Mouse (Mus musculus) cerebellum, adult 2 months (tissue): Measurements from ENCODE around the gene Nrap. TPM values are rescaled to one million over a fixed set of nuclear protein-coding genes. Genes with fewer than 3 reads are reported as not detected.

Experiments
- DNase-seq, 2 experiments: peaks; one replicate each; pipeline ENCODE4 v3.0.0; 2021
- H3K27ac ChIP-seq: fragments of 200-500 bp; 2 replicates; pipeline ENCODE4 v1.5.1; 2012; ENCODE audit warnings: low read length, control low read depth, inconsistent platforms; ENCODE audit not compliant: insufficient read depth
- H3K27me3 ChIP-seq: fragments of 200-500 bp; 2 replicates; pipeline ENCODE4 v1.6.1; 2012; ENCODE audit warnings: inconsistent platforms, mild to moderate bottlenecking, low read length, moderate library complexity; ENCODE audit not compliant: control insufficient read depth, insufficient read depth
- H3K4me1 ChIP-seq: fragments of 200-500 bp; 2 replicates; pipeline ENCODE4 v1.6.1; 2011; ENCODE audit warnings: low read length; ENCODE audit not compliant: control insufficient read depth, insufficient read depth
- H3K4me3 ChIP-seq: fragments of 200-500 bp; replicated peaks from 2 replicates; pipeline ENCODE3; 2011; ENCODE audit warnings: mild to moderate bottlenecking, low read depth, low read length, control low read depth; ENCODE audit not compliant: insufficient read depth
- CTCF ChIP-seq: fragments of 200-500 bp; IDR thresholded peaks from 2 replicates; pipeline ENCODE4 v1.5.1; 2011; ENCODE audit warnings: low read depth, mild to moderate bottlenecking, control low read depth, low read length, moderate library complexity, borderline replicate concordance; ENCODE audit not compliant: insufficient read depth
- POLR2A ChIP-seq: fragments of 200-500 bp; IDR thresholded peaks from 2 replicates; pipeline ENCODE4 v1.6.1; 2011; ENCODE audit warnings: low read length, control low read depth, borderline replicate concordance; ENCODE audit not compliant: insufficient read depth
- WGBS: fragments of 180-500 bp; shearing (Covaris S2); methylation state at CpG from one replicate; pipeline ENCODE4 v1.1.7; 2018; 5-methylcytosine and 5-hydroxymethylcytosine counted together
- polyA plus RNA-seq: library from polyadenylated mRNA; depleted of rRNA; stranded (reverse); fragments of >200 nt; gene quantifications from 2 replicates; pipeline ENCODE4 v1.2.3, GENCODE M21; 2012

Gene Nrap
- polyA plus RNA-seq, 1 experiment, result 0.74 TPM

DNA sequence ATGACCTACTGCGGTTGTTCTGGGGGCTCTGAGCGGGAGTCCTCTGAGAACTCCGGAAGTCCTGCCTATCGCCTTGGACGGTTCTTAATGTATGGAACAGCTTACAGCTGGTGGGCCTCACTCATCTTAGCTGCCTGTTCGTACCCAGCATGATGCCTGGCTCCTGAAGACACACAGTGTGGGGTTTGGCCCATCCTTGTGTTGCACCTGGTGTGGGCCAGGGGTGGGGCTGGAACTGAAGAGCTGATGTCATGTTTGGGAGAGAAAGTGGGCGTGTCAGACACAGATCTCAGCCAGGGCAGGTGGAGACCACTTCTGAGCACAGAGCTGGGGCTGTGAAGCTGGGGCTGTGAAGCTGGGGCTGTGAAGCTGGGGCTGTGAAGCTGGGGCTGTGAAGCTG lies 9.5 kb downstream of the Nrap start:
- Histone ChIP-seq H3K27me3 (no peaks in the 10 kb centered on the region), H3K27ac (no peak overlapping the region), H3K4me3 (no peak overlapping the region), H3K4me1 (no peaks in the 10 kb centered on the region)
- 66% methylated on average over 7 of the region's 7 CpGs for WGBS
- no peak for DNase-seq
- TF ChIP-seq CTCF (no peak), POLR2A (no peak)

DNA sequence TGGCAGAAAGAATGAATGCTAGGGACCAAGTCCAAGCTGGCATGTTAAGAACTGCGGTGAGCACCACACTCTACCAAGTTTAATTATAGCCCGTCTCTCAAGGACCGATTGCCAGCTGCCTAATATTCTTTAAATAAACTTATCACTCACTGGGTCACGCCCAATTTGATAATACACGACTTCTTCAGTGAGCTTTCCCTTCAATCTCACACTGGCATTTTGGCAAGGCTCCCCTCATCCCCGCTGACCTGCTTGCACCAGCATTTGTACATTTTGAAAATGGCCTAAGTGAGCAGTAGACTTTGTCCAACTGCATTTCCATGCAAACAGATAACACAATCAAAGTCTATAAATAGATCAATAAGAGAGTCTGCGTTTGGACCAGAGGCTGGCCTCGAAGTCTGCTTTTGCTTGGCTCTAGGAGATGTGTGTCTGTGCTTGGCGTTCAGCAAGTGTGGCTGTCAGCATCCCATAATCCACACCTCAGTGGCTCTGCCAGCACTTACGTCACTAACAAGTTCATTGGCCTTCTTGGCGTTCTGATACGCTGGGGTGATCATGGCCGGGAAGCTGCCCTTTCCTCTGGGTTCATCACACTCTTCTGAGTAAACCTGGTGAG lies 11.2 kb downstream of the Nrap start:
- no peak overlapping the region for H3K4me3 ChIP-seq
- DNase-seq, result no peak
- 19% methylated on average over 13 of the region's 13 CpGs for WGBS

DNA sequence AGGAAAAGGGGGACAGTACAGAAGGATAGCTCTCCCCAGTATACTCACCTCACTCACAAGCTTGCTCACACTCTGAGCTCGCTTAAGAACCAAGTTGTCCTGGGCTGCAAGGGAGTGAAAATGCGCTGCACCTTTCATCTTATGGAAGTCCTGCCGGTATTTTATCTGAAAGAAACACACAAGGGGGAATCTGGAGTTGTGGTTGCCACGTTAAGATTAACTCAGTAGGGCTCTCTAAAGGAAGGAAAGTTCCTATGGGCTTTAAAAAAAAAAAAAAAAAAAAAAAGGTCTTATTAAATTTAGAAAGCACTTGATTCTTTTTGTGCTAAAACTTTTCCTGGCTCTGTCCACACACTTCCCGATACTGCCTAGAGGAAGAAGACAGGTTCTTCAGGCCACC lies 11.8 kb downstream of the Nrap start:
- H3K27ac ChIP-seq, result no peak overlapping the region
- H3K4me1 ChIP-seq, result no peaks in the 10 kb centered on the region
- no peaks in the 10 kb centered on the region for H3K27me3 ChIP-seq
- TF ChIP-seq CTCF (no peak), POLR2A (no peak)
- H3K4me3 ChIP-seq, result no peak overlapping the region
- no peak for DNase-seq
- WGBS, result 88% methylated on average over 5 of the region's 5 CpGs

More for the DNA sequence above, 11.2 kb downstream of the Nrap start:
- no peaks in the 10 kb centered on the region for H3K4me1 ChIP-seq
- TF ChIP-seq CTCF (no peak), POLR2A (no peak)
- no peaks in the 10 kb centered on the region for H3K27me3 ChIP-seq
- no peak overlapping the region for H3K27ac ChIP-seq

DNA sequence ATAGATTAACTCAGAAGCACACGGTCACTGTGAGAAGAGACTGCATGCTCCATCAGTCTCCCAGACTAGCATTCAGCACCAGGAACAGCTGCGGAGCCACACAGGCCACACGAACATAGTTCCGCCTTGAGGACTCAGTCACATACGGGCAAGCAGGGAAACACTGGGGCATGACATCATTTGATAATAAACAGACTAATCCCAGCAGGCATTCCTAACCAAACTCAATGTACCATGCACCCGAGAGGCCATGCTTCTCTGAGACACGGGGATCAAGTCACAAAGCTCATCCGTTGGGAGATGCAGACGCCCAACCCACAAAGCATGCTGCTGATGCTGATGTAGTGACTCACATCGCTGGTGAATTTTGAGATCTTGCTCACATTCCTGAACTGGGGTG lies 15.8 kb downstream of the Nrap start:
- TF ChIP-seq CTCF, result no peak
- TF ChIP-seq POLR2A, result no peak
- Histone ChIP-seq H3K4me3 (no peak overlapping the region), H3K27ac (no peak overlapping the region), H3K4me1 (no peaks in the 10 kb centered on the region), H3K27me3 (no peaks in the 10 kb centered on the region)
- 60% methylated on average over 10 of the region's 10 CpGs for WGBS
- DNase-seq, result no peak

DNA sequence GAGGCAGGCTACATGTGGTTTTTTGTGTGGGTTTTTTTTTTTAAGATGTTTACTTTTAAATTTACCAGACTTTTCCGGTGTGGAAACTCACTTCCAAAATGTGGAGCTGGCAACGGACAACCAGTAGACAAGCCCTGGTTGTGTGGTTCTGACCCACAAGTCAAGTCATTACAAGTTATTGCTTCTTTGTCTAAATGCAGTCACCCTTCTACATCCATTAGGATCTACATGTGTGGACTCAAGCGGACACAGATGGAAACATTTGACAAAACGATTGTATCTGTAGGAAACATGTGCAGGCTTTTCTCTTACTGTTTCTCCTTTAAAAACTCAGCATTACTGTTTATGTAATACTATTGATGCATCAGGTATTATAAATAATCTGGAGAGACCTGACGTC lies 16.6 kb downstream of the Nrap start:
- H3K4me3 ChIP-seq, result no peak overlapping the region
- no peak for DNase-seq
- TF ChIP-seq CTCF (no peak), POLR2A (no peak)
- 78% methylated on average over 5 of the region's 5 CpGs for WGBS
- no peak overlapping the region for H3K27ac ChIP-seq
- H3K27me3 ChIP-seq, result no peaks in the 10 kb centered on the region
- H3K4me1 ChIP-seq, result no peaks in the 10 kb centered on the region

DNA sequence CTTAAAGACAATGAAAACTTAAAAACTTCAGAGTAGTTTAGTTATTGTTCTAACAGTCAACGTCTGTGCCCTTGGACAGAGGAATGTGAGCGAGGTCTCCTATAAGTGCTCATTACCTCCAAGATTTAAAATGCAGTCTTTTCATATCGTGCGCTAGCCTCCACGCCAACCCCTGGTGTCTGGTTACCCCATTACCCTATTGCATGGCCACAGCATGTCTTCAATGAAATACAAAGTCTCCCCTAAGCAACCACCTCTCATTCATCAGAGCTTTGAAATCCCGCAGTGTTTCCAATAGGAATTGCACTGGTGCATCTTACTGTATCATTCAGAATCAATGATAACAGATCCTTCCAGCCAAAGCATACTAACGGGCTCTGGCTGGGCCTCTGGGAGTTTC lies 17.6 kb downstream of the Nrap start:
- Histone ChIP-seq H3K4me1 (no peaks in the 10 kb centered on the region), H3K4me3 (no peak overlapping the region), H3K27ac (no peak overlapping the region), H3K27me3 (no peaks in the 10 kb centered on the region)
- no peak for TF ChIP-seq POLR2A
- no peak for TF ChIP-seq CTCF
- WGBS, result 88% methylated on average over 7 of the region's 7 CpGs
- no peak for DNase-seq

DNA sequence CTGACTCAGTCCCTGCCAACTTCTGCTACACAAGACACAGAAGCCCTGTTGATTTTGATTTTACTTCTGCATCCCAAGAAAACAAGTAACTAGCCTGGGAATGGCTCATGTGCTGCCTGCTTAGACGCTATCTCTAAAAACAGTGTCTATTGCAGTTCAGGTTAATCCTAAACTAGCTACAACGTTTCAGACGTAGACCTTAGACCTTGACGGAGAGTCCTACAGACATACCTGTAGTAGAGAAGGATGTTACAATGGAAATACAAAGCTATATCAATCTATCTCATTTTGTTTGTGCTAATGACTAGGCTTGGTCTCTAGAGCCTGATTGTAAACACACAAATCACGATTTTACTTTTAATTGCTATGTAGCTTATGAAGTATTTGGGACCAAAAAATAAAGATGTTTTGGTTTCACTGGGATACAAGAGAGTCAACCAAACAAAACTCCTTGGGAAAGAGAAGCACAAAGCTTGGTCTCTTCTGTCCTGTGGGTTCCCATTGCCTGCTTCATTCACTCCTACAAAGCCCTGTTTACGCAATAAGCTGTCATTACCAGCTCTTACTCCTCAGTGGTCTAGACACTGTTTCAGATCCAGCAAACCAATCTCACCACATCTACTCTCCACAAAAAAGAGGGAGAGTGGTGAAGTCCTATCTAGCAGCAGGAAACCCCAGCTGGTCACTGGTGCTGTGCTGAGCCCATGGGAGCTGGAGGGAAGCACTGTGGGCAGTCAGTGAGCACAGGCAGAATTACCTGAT lies 19.3 kb downstream of the Nrap start:
- H3K27me3 ChIP-seq, result no peaks in the 10 kb centered on the region
- no peaks in the 10 kb centered on the region for H3K4me1 ChIP-seq
- no peak overlapping the region for H3K27ac ChIP-seq
- 92% methylated on average over 6 of the region's 6 CpGs for whole genome bisulfite sequencing
- no peak overlapping the region for H3K4me3 ChIP-seq
- DNase-seq, result no peak
- TF ChIP-seq CTCF (no peak), POLR2A (no peak)

DNA sequence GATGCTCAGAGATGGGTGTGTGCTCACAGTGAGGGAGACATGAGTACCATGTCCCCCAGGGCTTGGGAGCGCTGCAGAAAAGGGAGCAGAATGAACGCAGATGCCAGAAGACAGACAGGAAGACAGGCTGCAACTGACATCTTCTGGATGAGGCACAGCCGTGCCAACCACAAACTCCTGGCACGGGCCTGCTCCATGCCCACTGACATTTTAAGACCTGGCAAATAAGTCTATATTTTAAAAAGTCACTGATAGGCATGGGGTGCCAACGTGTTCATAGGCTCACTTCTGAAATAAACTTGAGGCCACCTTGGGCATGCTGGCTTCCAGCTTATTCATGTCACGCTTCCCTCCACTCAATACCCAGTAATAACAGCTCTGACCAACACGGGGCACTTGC lies 20.9 kb downstream of the Nrap start:
- DNase-seq, result no peak
- Histone ChIP-seq H3K4me3 (no peak overlapping the region), H3K27ac (no peak overlapping the region), H3K4me1 (no peaks in the 10 kb centered on the region), H3K27me3 (no peaks in the 10 kb centered on the region)
- 48% methylated on average over 7 of the region's 7 CpGs for WGBS
- no peak for TF ChIP-seq POLR2A
- no peak for TF ChIP-seq CTCF
